Mouse (Mus musculus) cortical plate, adult 2 months (tissue): ENCODE data around the gene Nfkb1.

Source experiments
- CTCF ChIP-seq: fragments of 200-500 bp; IDR thresholded peaks from 2 replicates; pipeline ENCODE4 v1.5.1; 2011; ENCODE audit warnings: mild to moderate bottlenecking, control low read depth, low read length; ENCODE audit not compliant: insufficient read depth; ENCODE audit errors: extremely low read depth
- POLR2A ChIP-seq: fragments of 200-500 bp; IDR thresholded peaks from 2 replicates; pipeline ENCODE4 v1.6.1; 2011; ENCODE audit warnings: mild to moderate bottlenecking, low read length, control low read depth; ENCODE audit not compliant: insufficient read depth; ENCODE audit errors: extremely low read depth

DNA sequence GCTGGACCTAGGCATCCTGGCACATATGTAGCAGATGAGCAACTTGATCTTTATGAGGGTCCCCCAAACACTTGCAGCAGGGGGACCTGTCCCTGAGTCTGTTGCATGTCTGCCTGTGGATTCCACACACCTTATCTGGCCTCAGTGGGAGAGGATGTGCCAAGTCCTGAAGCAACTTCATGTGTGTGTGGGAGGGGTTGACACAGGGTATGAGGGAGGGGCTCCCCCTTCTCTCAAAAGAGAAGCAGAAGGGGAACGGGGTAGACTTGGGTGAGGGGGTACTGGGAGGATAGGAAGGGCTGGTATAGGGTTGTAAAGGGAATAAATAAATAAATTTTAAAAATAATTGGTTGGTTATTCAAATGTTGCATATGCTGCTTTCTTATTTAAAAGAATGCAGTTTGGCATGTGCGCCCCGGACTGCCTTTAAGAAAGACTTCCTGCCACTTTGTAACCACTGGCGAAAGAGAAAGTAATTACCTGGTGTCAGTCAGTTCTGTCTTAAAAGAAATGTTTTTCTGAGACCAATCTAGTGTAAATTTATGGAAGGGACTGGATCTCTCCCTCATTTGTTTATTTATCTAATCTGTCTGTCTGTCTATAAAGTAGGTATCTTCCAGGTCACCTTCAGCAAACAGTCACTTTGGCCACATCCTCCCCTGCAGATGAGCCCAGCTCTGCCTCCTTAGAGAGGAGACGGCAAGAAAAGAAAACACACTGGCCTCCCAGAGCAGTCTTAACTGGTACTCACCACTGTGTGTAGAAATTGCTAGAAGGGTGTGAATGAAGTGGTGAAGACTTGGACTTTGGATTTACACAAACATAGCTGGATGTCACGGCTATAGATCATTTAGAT, 27.2 kb upstream of the Nfkb1 start:
- TF ChIP-seq CTCF (no peak), POLR2A (no peak)
